Mouse (Mus musculus) lung, postnatal 25 days (tissue): ENCODE measurements around the gene Galnt2.

Experiments used
- DNase-seq: peaks from one replicate; pipeline ENCODE4 v3.0.0; 2022; ENCODE audit warnings: low spot score

Galnt2 gene

DNA sequence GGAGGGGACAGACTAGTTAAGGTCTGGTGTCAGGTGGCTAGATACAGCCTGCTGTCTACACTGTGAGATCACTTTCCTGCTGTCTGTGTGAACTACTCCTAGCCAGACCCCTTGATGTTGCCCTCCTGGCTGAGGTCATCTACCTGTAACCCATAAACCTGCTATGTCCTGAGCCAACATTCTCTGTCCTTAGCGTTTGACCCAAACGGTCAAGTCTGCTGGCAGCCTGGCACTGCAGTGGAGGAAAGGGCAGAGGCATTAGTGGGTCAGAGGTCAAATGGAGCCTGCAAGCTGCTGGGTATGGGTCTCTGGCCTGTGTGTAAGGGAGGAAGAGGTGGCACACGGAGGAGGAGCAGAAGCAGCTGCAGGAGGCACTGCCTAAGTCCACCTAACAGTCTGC lies 41.6 kb downstream of the Galnt2 start:
- DNase-seq: no peak

DNA sequence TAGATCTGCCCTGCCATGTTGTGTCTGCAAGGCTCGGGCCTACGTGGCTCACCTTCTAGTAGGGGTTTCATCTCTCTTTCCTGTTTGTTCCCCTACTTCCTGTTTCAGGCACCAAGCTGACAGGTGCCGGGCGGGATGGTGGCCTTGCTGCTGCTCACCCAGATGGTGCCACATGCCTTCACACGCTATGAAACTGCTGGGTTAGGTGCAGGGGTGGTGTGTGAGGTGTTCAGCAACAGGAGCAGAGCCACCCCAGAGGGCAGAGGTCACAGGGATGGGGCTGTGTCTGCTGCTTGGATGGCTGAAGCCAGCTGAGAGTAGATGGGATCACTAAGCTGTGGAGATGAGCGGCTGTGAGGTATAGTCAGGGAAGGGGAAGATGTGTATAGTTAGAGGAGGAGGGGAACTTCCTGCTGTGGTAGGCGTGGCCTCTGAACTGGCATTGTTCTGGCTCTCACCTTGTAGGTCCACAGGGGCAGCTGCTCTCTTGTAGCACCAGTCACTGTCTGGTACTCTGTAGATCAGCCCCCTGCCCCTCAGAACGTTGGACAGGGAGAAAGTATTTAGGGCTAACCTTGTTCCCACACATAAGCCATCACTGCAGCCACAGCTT lies 42.5 kb downstream of the Galnt2 start:
- DNase-seq: no peak

- DNase-seq: no peak
Measured at GRCm38 (mm10) chr8:124274441-124275120, 43.4 kb downstream of the Galnt2 start.

DNA sequence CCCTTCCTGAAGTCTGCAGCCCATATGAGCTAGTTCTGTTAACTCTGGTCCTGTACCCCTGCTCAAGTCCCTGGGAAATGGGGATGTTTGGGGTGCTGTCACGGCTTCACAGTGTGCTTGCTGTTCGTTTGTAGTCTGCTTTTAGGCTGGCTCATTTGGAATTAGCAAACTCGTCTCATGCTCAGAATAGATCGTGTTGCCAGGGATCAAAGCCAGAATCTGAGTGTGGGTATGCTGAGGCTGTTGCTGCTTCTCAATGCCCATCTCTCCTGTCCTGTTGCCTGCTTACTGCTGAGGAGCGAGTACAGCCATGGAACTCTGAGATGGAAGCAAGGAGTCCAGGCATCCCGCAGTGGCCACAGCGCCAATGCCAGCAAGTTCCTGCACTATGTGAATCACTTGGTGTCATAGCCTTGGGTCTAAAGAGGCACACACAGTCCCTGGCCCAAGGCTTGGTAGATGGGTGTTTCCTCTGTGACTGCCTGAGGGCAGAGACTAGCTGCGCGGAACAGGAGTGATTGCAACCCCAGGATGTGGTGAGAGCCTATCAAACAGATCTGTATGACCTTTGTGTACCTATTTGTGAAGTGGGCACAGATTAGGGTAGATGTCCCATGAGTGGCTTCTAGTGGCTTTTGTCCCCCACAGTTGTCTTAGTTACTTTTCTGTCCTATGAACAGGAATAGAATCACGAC lies 44.3 kb downstream of the Galnt2 start:
- no peak for DNase-seq

DNA sequence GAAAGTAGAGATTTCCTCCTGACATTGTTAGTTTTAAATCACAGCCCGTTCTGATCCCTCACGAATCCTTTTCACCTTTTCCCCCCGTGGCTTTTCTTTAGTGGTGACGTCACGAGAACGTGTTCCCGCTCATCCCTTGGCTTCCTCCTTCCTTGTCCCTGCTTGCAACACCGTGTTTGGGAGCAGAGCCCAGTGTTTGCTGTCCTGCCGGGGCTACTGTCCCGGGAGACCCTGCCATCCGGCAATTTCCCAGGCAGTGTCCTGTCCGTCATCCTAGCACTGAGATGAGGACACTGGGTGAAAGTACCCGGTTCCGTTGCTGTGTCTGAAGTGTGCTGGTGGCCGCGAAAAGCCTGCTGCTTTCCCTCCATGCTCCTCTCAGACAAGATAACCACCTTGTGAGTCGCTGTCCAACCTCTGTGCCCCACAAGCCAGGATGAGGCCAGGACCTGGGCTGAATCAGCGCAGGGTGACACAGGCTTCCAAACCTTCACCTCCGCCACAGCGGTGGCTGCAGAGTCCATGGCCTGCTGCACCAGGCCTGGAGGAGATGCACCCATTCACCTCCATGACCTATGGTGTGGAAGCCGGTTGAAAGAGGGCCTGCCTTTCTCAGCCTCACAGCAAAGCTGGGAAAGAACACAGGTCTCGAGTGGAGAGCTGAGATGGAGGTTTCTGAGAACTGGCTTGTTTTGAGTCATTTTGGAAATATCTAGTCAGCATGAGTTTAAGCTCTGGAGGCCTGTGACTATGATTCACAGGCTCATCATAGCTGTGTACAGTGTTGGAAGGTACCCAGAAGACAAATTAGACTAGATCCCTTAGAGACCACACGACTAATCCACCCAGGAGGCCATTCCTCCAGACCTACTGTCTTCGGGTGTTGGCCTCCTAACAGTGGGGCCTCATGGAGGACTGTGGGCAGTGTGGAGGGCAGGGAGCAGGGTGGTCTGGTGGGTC lies 47.0 kb downstream of the Galnt2 start:
- no peak for DNase-seq

GRCm38 (mm10) chr8:124278956-124279689 lies 47.9 kb downstream of the Galnt2 start:
- no peak for DNase-seq

GRCm38 (mm10) chr8:124279690-124279985 lies 48.4 kb downstream of the Galnt2 start:
- DNase-seq: no peak

DNA sequence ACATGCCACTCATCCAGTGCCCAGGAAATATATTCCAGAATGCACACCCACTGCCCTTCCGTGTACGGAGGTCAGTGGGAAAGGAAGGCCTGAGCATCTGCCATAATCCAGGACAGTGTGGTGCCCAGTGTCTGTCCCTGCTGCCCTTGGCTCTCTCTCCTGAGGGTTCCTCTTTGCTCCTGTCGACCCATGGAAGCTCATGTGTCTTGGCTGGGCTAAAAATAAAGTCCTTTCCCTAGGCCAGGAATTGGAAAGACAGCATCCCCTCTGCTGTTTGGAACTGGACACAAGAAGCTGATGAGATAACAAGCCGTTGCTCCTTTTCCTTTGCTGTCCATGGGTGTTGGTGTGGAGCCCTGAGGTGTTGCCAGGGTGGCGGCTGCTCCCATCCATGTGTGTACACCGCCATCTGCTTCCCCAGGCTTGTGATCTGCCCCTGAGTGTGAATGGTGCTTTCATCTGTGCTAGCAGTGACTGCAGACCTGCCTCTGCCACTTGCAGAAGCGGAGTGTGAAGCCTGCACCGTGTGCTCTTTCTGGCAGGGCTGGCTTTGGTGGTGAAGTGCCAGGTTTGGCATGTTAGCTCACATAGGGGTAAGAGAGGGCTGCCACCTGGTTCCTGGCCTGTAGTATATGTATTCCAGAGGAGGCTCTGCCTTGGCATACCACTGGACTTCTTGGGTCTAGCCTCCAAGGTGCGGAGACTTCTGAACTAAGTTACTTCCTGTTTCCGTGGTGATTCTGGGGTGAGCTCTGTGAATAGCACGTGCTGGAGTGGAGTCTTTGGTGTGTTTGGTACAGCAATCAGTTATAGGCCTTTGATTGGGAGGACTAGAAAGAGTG lies 50.7 kb downstream of the Galnt2 start:
- DNase-seq: no peak

- DNase-seq: no peak
Measured at GRCm38 (mm10) chr8:124282878-124283630, 51.9 kb downstream of the Galnt2 start.

DNA sequence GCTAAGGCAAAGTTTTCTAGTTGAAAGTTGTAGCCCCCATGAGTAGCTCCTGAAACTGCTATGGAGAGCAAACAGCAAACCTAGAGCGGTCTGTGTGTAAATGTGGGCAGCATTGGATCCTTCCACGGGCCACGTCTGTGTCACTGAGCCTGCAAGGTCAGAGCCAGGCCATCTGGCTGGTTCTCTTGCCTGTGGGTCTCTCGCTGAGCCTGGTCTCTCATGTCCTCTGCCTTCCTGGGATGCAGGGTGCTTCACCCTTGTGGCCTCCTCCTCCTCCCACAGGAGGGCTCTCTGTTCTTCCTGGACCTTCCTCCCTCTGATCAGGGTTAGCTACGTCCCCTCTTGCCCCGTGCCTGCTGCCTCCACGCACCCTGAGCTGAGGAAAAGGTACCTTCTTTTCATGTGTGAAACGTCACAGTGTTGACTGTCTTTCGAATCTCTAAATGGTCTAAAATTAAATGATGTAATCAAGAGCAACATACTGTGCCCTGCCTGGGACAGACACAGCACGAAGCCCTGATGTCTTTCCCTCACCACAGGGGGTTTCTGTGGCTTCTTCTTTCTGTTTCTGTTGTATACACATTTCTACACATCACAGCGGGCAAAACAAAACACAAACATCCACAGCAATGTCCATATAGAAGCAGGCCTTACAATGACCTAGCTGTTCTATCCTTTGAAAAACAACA lies 52.6 kb downstream of the Galnt2 start:
- no peak for DNase-seq

DNA sequence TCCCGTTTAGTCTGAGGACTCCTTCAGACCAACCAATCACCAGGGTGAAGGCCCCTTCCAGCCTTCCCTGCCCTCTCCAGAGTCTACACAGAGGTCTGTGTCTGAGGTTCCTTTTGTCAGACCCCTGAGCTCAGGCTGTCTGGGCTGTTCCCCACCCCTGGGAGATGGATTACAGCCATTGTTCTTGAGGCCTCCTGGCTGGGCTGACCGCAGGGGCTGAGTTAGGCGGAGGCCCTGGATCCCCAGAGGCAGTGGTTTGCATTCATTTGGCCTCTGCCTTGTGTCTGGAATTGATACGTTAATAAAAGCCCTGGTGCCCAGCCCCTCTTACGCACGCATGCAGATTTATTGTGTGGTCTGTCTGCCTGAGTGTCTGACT lies 53.1 kb downstream of the Galnt2 start:
- no peak for DNase-seq

DNA sequence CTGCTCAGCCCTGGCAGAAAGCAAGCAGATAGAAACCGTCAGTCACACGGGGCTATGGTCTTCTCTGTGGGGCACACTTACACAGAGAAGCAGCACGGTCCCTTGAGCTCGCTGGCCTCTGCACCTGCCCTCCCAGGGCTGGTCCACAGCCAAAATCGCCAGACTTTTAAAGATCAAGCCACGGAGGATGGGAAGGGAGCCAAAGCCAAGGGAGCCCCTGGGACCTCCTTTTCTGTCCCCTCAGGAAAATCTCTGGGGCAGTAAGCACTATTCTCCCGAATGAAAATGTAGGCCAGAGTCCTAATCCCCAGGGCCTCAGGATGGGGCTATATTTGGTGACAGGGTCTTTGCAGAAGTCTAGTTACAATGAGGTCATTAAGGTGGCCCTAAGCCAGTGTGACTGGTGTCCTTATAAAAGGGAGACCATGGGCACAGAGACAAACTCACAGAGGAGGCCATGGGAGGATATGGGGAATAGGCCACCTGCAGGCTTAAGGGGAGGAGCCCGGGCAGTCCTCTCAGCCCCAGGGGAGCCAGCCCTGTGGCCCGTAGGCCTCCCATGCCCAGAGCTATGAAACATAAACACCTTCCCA lies 53.9 kb downstream of the Galnt2 start:
- DNase-seq: no peak

- DNase-seq: no peak
Measured at GRCm38 (mm10) chr8:124286461-124287124, 55.4 kb downstream of the Galnt2 start.

GRCm38 (mm10) chr8:124288215-124288864 lies 57.1 kb downstream of the Galnt2 start:
- no peak for DNase-seq

- DNase-seq: no peak
Measured at GRCm38 (mm10) chr8:124289481-124290050, 58.4 kb downstream of the Galnt2 start.

- no peak for DNase-seq
Measured at GRCm38 (mm10) chr8:124290911-124291691, 59.9 kb downstream of the Galnt2 start.

GRCm38 (mm10) chr8:124291693-124292092 lies 60.5 kb downstream of the Galnt2 start:
- no peak for DNase-seq
